Mouse (Mus musculus): ENCODE data around the gene Hbb-y.

GRCm38 (mm10) chr7:103870667-103871066, 17.7 kb upstream of the Hbb-y start:
- TF ChIP-seq CTCF (IDR thresholded peaks at IDR 0.05) (no peak), POLR2A (IDR thresholded peaks at IDR 0.05; ENCODE audit: insufficient read depth, low read depth, low read length) (no peak), EP300 (IDR thresholded peaks at IDR 0.05; ENCODE audit: insufficient read depth, low read depth, low read length) (no peak)
